In the genomic region with DNA sequence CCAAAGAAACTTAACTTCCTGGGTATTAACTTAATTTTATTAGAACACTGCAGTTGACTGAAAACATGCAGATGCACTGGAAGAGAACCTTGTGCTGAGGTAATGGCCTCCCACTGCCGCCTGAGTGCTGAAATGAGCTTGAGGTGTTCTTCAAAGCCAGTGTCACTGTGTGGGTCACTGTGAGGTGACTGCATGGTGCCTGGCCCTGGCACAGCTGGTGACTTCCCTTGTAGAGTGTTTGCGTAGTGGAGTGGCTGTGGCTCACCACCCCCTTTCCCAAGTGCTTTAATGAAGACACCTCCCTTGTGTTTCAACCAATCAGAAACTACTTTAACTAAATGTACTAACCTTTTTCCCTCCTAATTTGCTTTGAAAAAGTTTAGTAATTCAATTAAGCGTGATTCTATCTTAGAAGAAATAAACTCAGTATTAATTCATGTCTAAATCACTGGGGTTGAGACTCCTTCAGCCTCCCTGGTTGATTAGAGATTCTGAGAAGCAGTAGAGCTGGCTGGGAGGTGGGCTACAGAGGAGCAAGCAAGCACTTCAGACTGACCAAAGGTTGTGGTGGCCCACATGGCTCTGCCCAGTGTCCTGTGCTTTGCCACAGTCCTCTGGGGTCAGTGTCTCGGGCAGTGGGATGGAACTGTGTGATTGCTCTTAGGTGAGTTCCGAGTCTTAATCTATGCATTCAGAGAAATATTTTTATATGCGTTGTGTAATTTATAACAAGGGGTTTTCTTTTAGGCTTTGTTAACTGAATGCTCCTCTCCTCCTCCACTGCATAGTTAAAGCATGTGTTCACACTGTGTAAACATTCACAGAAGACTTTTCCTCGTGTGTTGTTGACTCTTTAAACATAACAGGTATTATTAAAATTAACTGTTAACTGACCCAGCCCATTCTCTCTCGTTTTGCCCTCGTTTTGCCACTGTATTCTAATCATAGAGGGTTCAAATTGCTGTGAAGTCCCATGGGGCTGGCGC, we compare ENCODE assay signal across 9 mouse cellular contexts. TPM values are rescaled to one million over a fixed set of nuclear protein-coding genes. Genes with fewer than 3 reads are reported as not detected.
DNase-seq lines count a peak whose midpoint lies in the region; ATAC-seq and TF ChIP-seq lines count a peak whose summit lies in the region.
"Had no signal": no experiment of that assay in that cellular context is flagged by ENCODE, and none has a peak within 500 bp of the region (broad histone marks: within the 10 kb centered on the region; RNA-seq: fewer than 3 reads in every experiment).

No protein-coding gene starts in this region.

- H3K79me2 ChIP-seq in myocyte (ENCODE audit: control insufficient read depth, insufficient read depth), result no peaks in the 10 kb centered on the region

- no peak for DNase-seq in kidney, postnatal 36 days
- peak; percentile 37 for DNase-seq in lung, embryonic 14.5 days
- no peak for DNase-seq in c-Kit-positive CD71-positive TER-119-positive erythroid progenitor cells, embryonic 14.5 days (ENCODE audit: low spot score)
- no peak for DNase-seq in ovary, adult 18-20 months (ENCODE audit: low spot score)
- DNase-seq: adrenal gland, postnatal 25 days; heart, adult 11 months had no signal

- TF ChIP-seq CTCF in lung, embryonic 14.5 days (IDR thresholded peaks at IDR 0.05; ENCODE audit: low read depth), result no peak

- H3K27ac ChIP-seq in kidney, embryonic 16.5 days (ENCODE audit: low read length), result peak overlapping the region; percentile 61
- peak overlapping the region; percentile 28 for H3K27ac ChIP-seq in limb, embryonic 13.5 days
- peak overlapping the region; percentile 9 for H3K27ac ChIP-seq in lung, embryonic 14.5 days (ENCODE audit: low read depth)

- WGBS in kidney, embryonic 16.5 days, result 53% methylated on average over 10 of the region's 10 CpGs
- WGBS in limb, embryonic 13.5 days, result 51% methylated on average over 10 of the region's 10 CpGs
- WGBS in lung, embryonic 14.5 days, result 50% methylated on average over 10 of the region's 10 CpGs

- H3ac ChIP-seq in myocyte (ENCODE audit: control insufficient read depth, insufficient read length), result no peak overlapping the region

- peaks cover 24% of the 10 kb centered on the region for H3K36me3 ChIP-seq in kidney, embryonic 16.5 days (ENCODE audit: insufficient read depth, low read length)
- H3K36me3 ChIP-seq in limb, embryonic 13.5 days, result peaks cover 38% of the 10 kb centered on the region
- peaks cover 50% of the 10 kb centered on the region for H3K36me3 ChIP-seq in lung, embryonic 14.5 days (ENCODE audit: insufficient read depth)
- peaks cover 26% of the 10 kb centered on the region for H3K36me3 ChIP-seq in myocyte (ENCODE audit: control insufficient read depth, insufficient read depth)

- peak; percentile 62; the same call in 1 of the 2 replicates for ATAC-seq in kidney, embryonic 16.5 days (ENCODE audit: low FRiP score, low TSS enrichment)
- ATAC-seq in limb, embryonic 13.5 days (ENCODE audit: low FRiP score, low read depth), result no peak
- peak; percentile 50; the same call in 1 of the 2 replicates for ATAC-seq in lung, embryonic 14.5 days (ENCODE audit: insufficient read depth)

- H3K9me3 ChIP-seq in kidney, embryonic 16.5 days (ENCODE audit: low read length), result no peaks in the 10 kb centered on the region
- no peaks in the 10 kb centered on the region for H3K9me3 ChIP-seq in limb, embryonic 13.5 days
- no peaks in the 10 kb centered on the region for H3K9me3 ChIP-seq in lung, embryonic 14.5 days (ENCODE audit: low read depth, low read length)

- peaks cover 32% of the 10 kb centered on the region for H3K4me1 ChIP-seq in kidney, embryonic 16.5 days (ENCODE audit: insufficient read depth, low read length)
- H3K4me1 ChIP-seq in limb, embryonic 13.5 days, result peaks cover 59% of the 10 kb centered on the region
- peaks cover 11% of the 10 kb centered on the region for H3K4me1 ChIP-seq in lung, embryonic 14.5 days (ENCODE audit: insufficient read depth)

- H3K27me3 ChIP-seq in kidney, embryonic 16.5 days (ENCODE audit: insufficient read depth, low read length), result no peaks in the 10 kb centered on the region
- H3K27me3 ChIP-seq in limb, embryonic 13.5 days, result no peaks in the 10 kb centered on the region
- H3K27me3 ChIP-seq in lung, embryonic 14.5 days (ENCODE audit: insufficient read depth, low read length), result no peaks in the 10 kb centered on the region
- H3K27me3 ChIP-seq in myocyte (ENCODE audit: control insufficient read depth, insufficient read depth, insufficient read length), result no peaks in the 10 kb centered on the region

- H3K4me2 ChIP-seq in kidney, embryonic 16.5 days (replicated peaks; ENCODE audit: low read depth, low read length), result no peak overlapping the region
- H3K4me2 ChIP-seq in limb, embryonic 13.5 days (replicated peaks), result no peak overlapping the region
- 0 out of 2 replicates have a peak overlapping the region, but pooled peaks have one; percentile 35 for H3K4me2 ChIP-seq in lung, embryonic 14.5 days
- H3K4me2 ChIP-seq in myocyte (ENCODE audit: low read depth), result no peak overlapping the region

- TF ChIP-seq POLR2A in myocyte (IDR thresholded peaks at IDR 0.05; ENCODE audit: insufficient read length, low read depth), result no peak

- no peak overlapping the region for H3K4me3 ChIP-seq in kidney, embryonic 16.5 days (ENCODE audit: low read length)
- no peak overlapping the region for H3K4me3 ChIP-seq in limb, embryonic 13.5 days
- H3K4me3 ChIP-seq in lung, embryonic 14.5 days (ENCODE audit: low read depth, low read length), result no peak overlapping the region
- H3K4me3 ChIP-seq in myocyte, result no peak overlapping the region

- H3K9ac ChIP-seq in kidney, embryonic 16.5 days (replicated peaks; ENCODE audit: low read length), result no peak overlapping the region
- no peak overlapping the region for H3K9ac ChIP-seq in limb, embryonic 13.5 days
- no peak overlapping the region for H3K9ac ChIP-seq in lung, embryonic 14.5 days

TF ChIP-seq in myocyte, 11 proteins besides CTCF, POLR2A, EP300 and RAD21:
- no peak for TF ChIP-seq E2F4 (IDR thresholded peaks at IDR 0.05; ENCODE audit: insufficient read depth)
- TF ChIP-seq POLR2AphosphoS2 (IDR thresholded peaks at IDR 0.05; ENCODE audit: insufficient read length, low read depth), result peak; percentile 53

RNA-seq across cellular contexts. Expression of a gene that starts 13.4 kb away (rescaled TPM):
- 11.2 and 11.5 TPM in 2 replicates for polyA plus RNA-seq in kidney, embryonic 16.5 days (2015; fragmentation: Nextera tagmentation; extraction: Ambion mirVana)
- polyA plus RNA-seq in limb, embryonic 13.5 days (2015; fragmentation: Nextera tagmentation; extraction: Ambion mirVana), result 17.0 and 18.8 TPM in 2 replicates
- polyA plus RNA-seq in lung, embryonic 14.5 days (2014; fragmentation: Nextera tagmentation; extraction: Ambion mirVana), result 29.8 and 30.9 TPM in 2 replicates
- polyA plus RNA-seq in myocyte (2012; fragmentation: generic; extraction: Trizol), result 105 TPM

RNA-seq across cellular contexts. Expression of a gene that starts 19.5 kb away (rescaled TPM):
- polyA plus RNA-seq in kidney, embryonic 16.5 days (2015; fragmentation: Nextera tagmentation; extraction: Ambion mirVana), result 99.5 and 112 TPM in 2 replicates
- polyA plus RNA-seq in limb, embryonic 13.5 days (2015; fragmentation: Nextera tagmentation; extraction: Ambion mirVana), result 133 and 145 TPM in 2 replicates
- polyA plus RNA-seq in lung, embryonic 14.5 days (2014; fragmentation: Nextera tagmentation; extraction: Ambion mirVana), result 93.2 and 95.8 TPM in 2 replicates
- 15.4 TPM for polyA plus RNA-seq in myocyte (2012; fragmentation: generic; extraction: Trizol)

RNA-seq across cellular contexts. Expression of a gene that starts 51.6 kb away (rescaled TPM):
- 5.0 and 7.0 TPM in 2 replicates for polyA plus RNA-seq in kidney, embryonic 16.5 days (2015; fragmentation: Nextera tagmentation; extraction: Ambion mirVana)
- 0.59 and 1.1 TPM in 2 replicates for polyA plus RNA-seq in limb, embryonic 13.5 days (2015; fragmentation: Nextera tagmentation; extraction: Ambion mirVana)
- polyA plus RNA-seq in lung, embryonic 14.5 days (2014; fragmentation: Nextera tagmentation; extraction: Ambion mirVana), result 3.1 and 3.7 TPM in 2 replicates
- not detected for polyA plus RNA-seq in myocyte (2012; fragmentation: generic; extraction: Trizol)

RNA-seq across cellular contexts. Expression of a gene that starts 59.6 kb away (rescaled TPM):
- not detected in 2 replicates for polyA plus RNA-seq in kidney, embryonic 16.5 days (2015; fragmentation: Nextera tagmentation; extraction: Ambion mirVana)
- polyA plus RNA-seq in limb, embryonic 13.5 days (2015; fragmentation: Nextera tagmentation; extraction: Ambion mirVana), result 0.26 and 0.32 TPM in 2 replicates
- 0.41 and 0.68 TPM in 2 replicates for polyA plus RNA-seq in lung, embryonic 14.5 days (2014; fragmentation: Nextera tagmentation; extraction: Ambion mirVana)
- polyA plus RNA-seq in myocyte (2012; fragmentation: generic; extraction: Trizol), result not detected

Comparison
In these comparisons a context has a peak if more than half of its experiments do, and no peak if none do; other contexts are left out.
1. H3K27ac ChIP-seq: peak in every context shown above with its lines; median percentile 61 in kidney, embryonic 16.5 days; 28 in limb, embryonic 13.5 days; 9 in lung, embryonic 14.5 days.